Mouse (Mus musculus): ENCODE measurements around the gene Pmp22. TPM values are rescaled to one million over a fixed set of nuclear protein-coding genes. Genes with fewer than 3 reads are reported as not detected.

Pmp22 gene
- not detected for total RNA-seq (2023)

DNA sequence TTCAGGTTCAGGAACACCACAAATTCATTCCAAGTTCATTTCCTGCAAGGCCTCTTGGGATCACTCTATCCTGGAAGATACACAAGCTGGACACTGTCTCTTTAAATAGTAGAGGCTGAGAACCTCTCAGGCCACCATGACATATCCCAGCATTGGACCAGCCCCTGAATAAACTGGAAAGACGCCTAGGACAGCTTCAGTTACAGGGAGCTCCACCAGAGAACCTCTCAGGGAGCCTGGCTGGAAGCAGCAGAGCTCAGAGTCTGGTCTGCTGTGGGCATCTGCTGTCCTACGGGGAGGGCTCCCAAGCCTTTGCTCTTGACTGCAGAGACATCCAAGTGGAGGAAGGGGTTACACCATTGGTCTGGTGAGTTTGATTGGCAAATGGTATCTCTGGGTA, at the start of gene Pmp22:
Gene Pmp22, plus strand, starts transcription at position 199 of the 400 bp plus-strand sequence.

Other genes with a start within 250 kb of the Pmp22 start
- 16.1 TPM for gene Tvp23b, start 249.5 kb upstream of the Pmp22 start, total RNA-seq (2023)
- gene Cdrt4, start 177.8 kb upstream of the Pmp22 start, total RNA-seq (2023): not detected
- not detected for gene Tekt3, start 67.3 kb upstream of the Pmp22 start, total RNA-seq (2023)